ENCODE assay signal across 11 mouse cellular contexts in the genomic region with DNA sequence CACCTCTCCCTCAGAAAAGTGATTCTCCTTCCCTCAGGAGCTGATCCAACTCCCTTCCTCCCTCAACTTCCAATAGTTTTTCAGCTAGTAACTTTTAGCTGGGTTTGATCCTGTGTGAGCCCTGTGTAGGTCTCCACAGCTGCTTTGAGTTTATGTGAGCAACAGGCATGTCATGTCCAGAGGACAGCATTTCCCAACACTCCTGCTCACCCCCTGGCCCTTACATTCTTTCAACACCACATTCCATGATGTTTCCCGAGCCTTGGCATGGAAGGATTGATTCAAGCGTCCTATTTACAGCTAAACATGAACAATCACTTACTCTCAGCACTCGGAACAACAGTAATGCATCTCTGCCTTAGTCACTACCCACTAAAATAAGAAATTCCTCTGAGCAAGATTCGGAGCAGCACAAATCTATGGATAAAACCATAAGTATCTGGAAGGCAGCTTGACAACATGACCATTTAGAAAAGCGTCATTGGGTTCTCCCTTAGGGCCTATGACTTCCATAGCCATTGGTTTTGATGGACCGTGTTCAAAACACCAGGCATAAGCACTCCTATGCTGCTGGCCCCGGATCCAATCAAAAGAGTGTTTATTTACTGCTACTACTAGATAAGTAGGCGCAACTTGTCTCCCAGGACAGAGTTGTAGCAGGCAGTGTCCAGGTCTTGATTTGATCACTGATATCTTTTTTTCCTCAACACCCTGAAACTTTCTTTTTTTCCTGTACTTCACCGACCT. TPM values are rescaled to one million over a fixed set of nuclear protein-coding genes. Genes with fewer than 3 reads are reported as not detected.
DNase-seq lines count a peak whose midpoint lies in the region; ATAC-seq and TF ChIP-seq lines count a peak whose summit lies in the region.
"Had no signal": no experiment of that assay in that cellular context is flagged by ENCODE, and none has a peak within 500 bp of the region (broad histone marks: within the 10 kb centered on the region; RNA-seq: fewer than 3 reads in every experiment).

No protein-coding gene starts in this region.

- TF ChIP-seq EP300 in heart, adult 2 months (IDR thresholded peaks at IDR 0.05; ENCODE audit: insufficient read depth, low read depth, low read length): no peak

- TF ChIP-seq POLR2A in heart, adult 2 months (IDR thresholded peaks at IDR 0.05; ENCODE audit: insufficient read depth, low read depth, low read length): no peak

- no peak for DNase-seq in heart, adult 2 months
- DNase-seq in heart, postnatal 10 days: no peak
- peak; percentile 85 for DNase-seq in midbrain, embryonic 11.5 days (ENCODE audit: low spot score, missing footprints)
- DNase-seq in left cerebral cortex, adult 8-10 months (ENCODE audit: low spot score in 2 of 2): no peak
- no peak for DNase-seq in spleen, adult 12 weeks (ENCODE audit: low spot score)

- no peak overlapping the region for H3K9ac ChIP-seq in heart, adult 2 months (ENCODE audit: low read depth, low read length)
- no peak overlapping the region for H3K9ac ChIP-seq in midbrain, embryonic 11.5 days (ENCODE audit: low read length)
- no peak overlapping the region for H3K9ac ChIP-seq in midbrain, embryonic 15.5 days
- no peak overlapping the region for H3K9ac ChIP-seq in intestine, postnatal 0 days (ENCODE audit: low read depth, low read length)
- no peak overlapping the region for H3K9ac ChIP-seq in stomach, embryonic 15.5 days
- H3K9ac ChIP-seq: liver, embryonic 14.5 days had no signal

- no peaks in the 10 kb centered on the region for H3K27me3 ChIP-seq in heart, adult 2 months (ENCODE audit: control insufficient read depth, insufficient read depth, low read length)
- H3K27me3 ChIP-seq in midbrain, embryonic 11.5 days (ENCODE audit: control insufficient read depth, insufficient read depth, low read length): no peaks in the 10 kb centered on the region
- H3K27me3 ChIP-seq in midbrain, embryonic 15.5 days (replicated peaks): no peaks in the 10 kb centered on the region
- H3K27me3 ChIP-seq in intestine, postnatal 0 days (replicated peaks; ENCODE audit: control insufficient read depth, insufficient read depth, low read length): no peaks in the 10 kb centered on the region
- H3K27me3 ChIP-seq in stomach, embryonic 15.5 days (replicated peaks): no peaks in the 10 kb centered on the region

- no peak for TF ChIP-seq CTCF in heart, adult 2 months (IDR thresholded peaks at IDR 0.05)
- no peak for TF ChIP-seq CTCF in intestine, postnatal 0 days (IDR thresholded peaks at IDR 0.05; ENCODE audit: low read depth)

- intact Hi-C loops in heart, adult 2 months (cut with DNase I): loop anchor here (1.0 to 10.0 kb wide), 7 partner anchors 36 to 822 kb away; a partner anchor contains a TSS
- intact Hi-C loops in heart, postnatal 10 days (cut with DNase I): loop anchor here (1.0 to 5.0 kb wide), 8 partner anchors 41 to 981 kb away; a partner anchor contains a TSS

- H3K4me2 ChIP-seq in midbrain, embryonic 11.5 days: no peak overlapping the region
- no peak overlapping the region for H3K4me2 ChIP-seq in midbrain, embryonic 15.5 days
- H3K4me2 ChIP-seq in intestine, postnatal 0 days (replicated peaks; ENCODE audit: low read depth): peak overlapping the region; percentile 30
- peak overlapping the region; percentile 43; the same call in 1 of the 2 replicates for H3K4me2 ChIP-seq in stomach, embryonic 15.5 days

- H3K27ac ChIP-seq in heart, adult 2 months: no peak overlapping the region
- no peak overlapping the region for H3K27ac ChIP-seq in midbrain, embryonic 11.5 days (ENCODE audit: low read depth, low read length)
- no peak overlapping the region for H3K27ac ChIP-seq in midbrain, embryonic 15.5 days
- no peak overlapping the region for H3K27ac ChIP-seq in intestine, postnatal 0 days (ENCODE audit: low read depth, low read length)
- no peak overlapping the region for H3K27ac ChIP-seq in stomach, embryonic 15.5 days
- H3K27ac ChIP-seq: liver, embryonic 14.5 days had no signal

- no peaks in the 10 kb centered on the region for H3K79me2 ChIP-seq in heart, adult 2 months (replicated peaks; ENCODE audit: control insufficient read depth, insufficient read depth, low read length)

- H3K4me3 ChIP-seq in heart, adult 2 months: peak overlapping the region; percentile 28; the same call in 1 of the 2 replicates
- H3K4me3 ChIP-seq in midbrain, embryonic 11.5 days (ENCODE audit: low read depth, low read length): no peak overlapping the region
- no peak overlapping the region for H3K4me3 ChIP-seq in midbrain, embryonic 15.5 days
- no peak overlapping the region for H3K4me3 ChIP-seq in intestine, postnatal 0 days (ENCODE audit: low read depth, low read length)
- no peak overlapping the region for H3K4me3 ChIP-seq in stomach, embryonic 15.5 days (replicated peaks)

- 38% methylated on average over 9 of the region's 9 CpGs for WGBS in heart, adult 2 months
- 67% methylated on average over 9 of the region's 9 CpGs for WGBS in midbrain, embryonic 11.5 days
- WGBS in midbrain, embryonic 15.5 days: 68% methylated on average over 9 of the region's 9 CpGs
- 58% methylated on average over 9 of the region's 9 CpGs for WGBS in intestine, postnatal 0 days
- 48% methylated on average over 9 of the region's 9 CpGs for WGBS in stomach, embryonic 15.5 days

- no peaks in the 10 kb centered on the region for H3K9me3 ChIP-seq in midbrain, embryonic 11.5 days (ENCODE audit: control insufficient read depth, low read length)
- H3K9me3 ChIP-seq in midbrain, embryonic 15.5 days: no peaks in the 10 kb centered on the region
- no peaks in the 10 kb centered on the region for H3K9me3 ChIP-seq in intestine, postnatal 0 days (ENCODE audit: control insufficient read depth)
- H3K9me3 ChIP-seq in stomach, embryonic 15.5 days: no peaks in the 10 kb centered on the region

- ATAC-seq in midbrain, embryonic 11.5 days (ENCODE audit: low FRiP score): 0 out of 2 replicates have a peak, but pooled peaks have one; percentile 50
- ATAC-seq in midbrain, embryonic 15.5 days (replicated peaks): no peak
- no peak for ATAC-seq in intestine, postnatal 0 days
- no peak for ATAC-seq in stomach, embryonic 15.5 days (ENCODE audit: insufficient read depth, low FRiP score, low read depth)

- H3K36me3 ChIP-seq in heart, adult 2 months (ENCODE audit: control insufficient read depth, insufficient read depth, low read length): no peaks in the 10 kb centered on the region
- H3K36me3 ChIP-seq in midbrain, embryonic 11.5 days (ENCODE audit: control insufficient read depth, insufficient read depth, low read length): no peaks in the 10 kb centered on the region
- no peaks in the 10 kb centered on the region for H3K36me3 ChIP-seq in midbrain, embryonic 15.5 days (replicated peaks)
- H3K36me3 ChIP-seq in intestine, postnatal 0 days (ENCODE audit: control insufficient read depth, insufficient read depth): no peaks in the 10 kb centered on the region
- no peaks in the 10 kb centered on the region for H3K36me3 ChIP-seq in stomach, embryonic 15.5 days

- H3K4me1 ChIP-seq in heart, adult 2 months (ENCODE audit: control insufficient read depth, insufficient read depth, low read length): no peaks in the 10 kb centered on the region
- no peaks in the 10 kb centered on the region for H3K4me1 ChIP-seq in midbrain, embryonic 11.5 days (ENCODE audit: control insufficient read depth, insufficient read depth, low read length)
- no peaks in the 10 kb centered on the region for H3K4me1 ChIP-seq in midbrain, embryonic 15.5 days
- no peaks in the 10 kb centered on the region for H3K4me1 ChIP-seq in intestine, postnatal 0 days (replicated peaks; ENCODE audit: control insufficient read depth, insufficient read depth, low read length)
- H3K4me1 ChIP-seq in stomach, embryonic 15.5 days: peaks cover 3% of the 10 kb centered on the region; the same call in 1 of the 2 replicates

RNA-seq across cellular contexts. Expression of a gene that starts 14.6 kb away (rescaled TPM):
- total RNA-seq in heart, adult 2 months (2021): not detected
- polyA plus RNA-seq in heart, adult 2 months (2012; rRNA removed): not detected in 2 replicates
- not detected for total RNA-seq in heart, postnatal 10 days (2021)
- polyA plus RNA-seq in midbrain, embryonic 11.5 days (2014; fragmentation: Nextera tagmentation; extraction: Ambion mirVana): not detected in 2 replicates
- polyA plus RNA-seq in midbrain, embryonic 15.5 days (2015; fragmentation: Nextera tagmentation; extraction: Ambion mirVana): 0.05 TPM in 1 of 2 replicates, not detected in the other
- polyA plus RNA-seq in intestine, postnatal 0 days (2015; fragmentation: Nextera tagmentation; extraction: Ambion mirVana): not detected in 2 replicates
- not detected in 2 replicates for polyA plus RNA-seq in stomach, embryonic 15.5 days (2015; fragmentation: Nextera tagmentation; extraction: Ambion mirVana)
- not detected for total RNA-seq in left cerebral cortex, adult 8-10 months (2022)
- total RNA-seq: adrenal gland, postnatal 4 days had no signal
- polyA plus RNA-seq: cortical plate, adult 2 months; liver, embryonic 14.5 days had no signal

RNA-seq across cellular contexts. Expression of a gene that starts 35.5 kb away (rescaled TPM):
- not detected for total RNA-seq in heart, adult 2 months (2021)
- not detected in 2 replicates for polyA plus RNA-seq in heart, adult 2 months (2012; rRNA removed)
- not detected for total RNA-seq in heart, postnatal 10 days (2021)
- not detected in 2 replicates for polyA plus RNA-seq in midbrain, embryonic 11.5 days (2014; fragmentation: Nextera tagmentation; extraction: Ambion mirVana)
- polyA plus RNA-seq in midbrain, embryonic 15.5 days (2015; fragmentation: Nextera tagmentation; extraction: Ambion mirVana): not detected in 2 replicates
- not detected in 2 replicates for polyA plus RNA-seq in intestine, postnatal 0 days (2015; fragmentation: Nextera tagmentation; extraction: Ambion mirVana)
- polyA plus RNA-seq in stomach, embryonic 15.5 days (2015; fragmentation: Nextera tagmentation; extraction: Ambion mirVana): 0.09 TPM in 1 of 2 replicates, not detected in the other
- not detected for total RNA-seq in left cerebral cortex, adult 8-10 months (2022)
- polyA plus RNA-seq: cortical plate, adult 2 months; liver, embryonic 14.5 days had no signal

Comparison
In these comparisons a context has a peak if more than half of its experiments do, and no peak if none do; other contexts are left out.
1. H3K4me2 ChIP-seq: peak in intestine, postnatal 0 days (single experiment) and stomach, embryonic 15.5 days (single experiment); none in midbrain, embryonic 11.5 days (single experiment) and midbrain, embryonic 15.5 days (single experiment).